Mouse (Mus musculus) erythroblast, embryonic 14.5 days (primary cell): ENCODE results near the gene Tmco3.

Source experiments
- GATA1 ChIP-seq: IDR thresholded peaks from 2 replicates; pipeline ENCODE4 v1.6.1; 2012; ENCODE audit warnings: low read length, inconsistent platforms, mixed read lengths
- TAL1 ChIP-seq: IDR thresholded peaks from 3 replicates; pipeline ENCODE4 v1.6.1; 2012; ENCODE audit warnings: low read length, inconsistent platforms, mixed read lengths

- TF ChIP-seq GATA1 (no peak), TAL1 (no peak)
Observed at GRCm38 (mm10) chr8:13299571-13299970, 11.6 kb downstream of the Tmco3 start.
